Mouse (Mus musculus): ENCODE data around the gene Traf4. TPM values are rescaled to one million over a fixed set of nuclear protein-coding genes. Genes with fewer than 3 reads are reported as not detected.

The Traf4 gene
- polyA plus RNA-seq, 1 experiment, result 38.2 TPM

GRCm38 (mm10) chr11:78182961-78183844, 17.8 kb upstream of the Traf4 start, which contains the start of gene Rpl23a:
Gene Rpl23a (minus strand): TSS chr11:78183584.
- no peak for DNase-seq (ENCODE audit: low read depth)

GRCm38 (mm10) chr11:78182450-78182849, 17.1 kb upstream of the Traf4 start:
- no peak for DNase-seq (ENCODE audit: low read depth)

- no peak for DNase-seq (ENCODE audit: low read depth)
Observed at GRCm38 (mm10) chr11:78181830-78182357, 16.5 kb upstream of the Traf4 start.

GRCm38 (mm10) chr11:78180081-78180761, 14.8 kb upstream of the Traf4 start:
- DNase-seq (ENCODE audit: low read depth), result no peak

- no peak for DNase-seq (ENCODE audit: low read depth)
Observed at GRCm38 (mm10) chr11:78179438-78179999, 14.1 kb upstream of the Traf4 start.

- DNase-seq (ENCODE audit: low read depth), result no peak
Observed at GRCm38 (mm10) chr11:78178859-78179437, 13.6 kb upstream of the Traf4 start.

- DNase-seq (ENCODE audit: low read depth), result no peak
Observed at GRCm38 (mm10) chr11:78177903-78178858, 12.8 kb upstream of the Traf4 start.

GRCm38 (mm10) chr11:78177437-78177836, 12.0 kb upstream of the Traf4 start:
- DNase-seq (ENCODE audit: low read depth), result no peak

- no peak for DNase-seq (ENCODE audit: low read depth)
Observed at GRCm38 (mm10) chr11:78176905-78177331, 11.5 kb upstream of the Traf4 start.

GRCm38 (mm10) chr11:78176402-78176862, 11.0 kb upstream of the Traf4 start, which contains the start of the genes Nek8 and Tlcd1:
Gene Nek8 (minus strand): TSS chr11:78176675.
Gene Tlcd1 (plus strand): TSS chr11:78176711.
- no peak for DNase-seq (ENCODE audit: low read depth)

GRCm38 (mm10) chr11:78175771-78176401, 10.5 kb upstream of the Traf4 start:
- DNase-seq (ENCODE audit: low read depth), result no peak

- no peak for DNase-seq (ENCODE audit: low read depth)
Observed at GRCm38 (mm10) chr11:78174506-78174905, 9.1 kb upstream of the Traf4 start.

GRCm38 (mm10) chr11:78172748-78173383, 7.5 kb upstream of the Traf4 start:
- DNase-seq (ENCODE audit: low read depth), result no peak

- no peak for DNase-seq (ENCODE audit: low read depth)
Observed at GRCm38 (mm10) chr11:78172034-78172747, 6.8 kb upstream of the Traf4 start.

GRCm38 (mm10) chr11:78171328-78171727, 5.9 kb upstream of the Traf4 start:
- DNase-seq (ENCODE audit: low read depth), result no peak

- DNase-seq (ENCODE audit: low read depth), result no peak
Observed at GRCm38 (mm10) chr11:78170306-78170705, 4.9 kb upstream of the Traf4 start.

- no peak for DNase-seq (ENCODE audit: low read depth)
Observed at GRCm38 (mm10) chr11:78168541-78169468, 3.4 kb upstream of the Traf4 start.
